Mouse (Mus musculus): ENCODE results near the gene Gm5936. TPM values are rescaled to one million over a fixed set of nuclear protein-coding genes. Genes with fewer than 3 reads are reported as not detected.

The Gm5936 gene
- polyA plus RNA-seq (2014; fragmentation: Illumina TruSeq; extraction: RNeasy Lipid Tissue Mini Kit (QIAGEN cat#74804); ENCODE audit: low read depth, low replicate concordance), result 0.20 TPM

DNA sequence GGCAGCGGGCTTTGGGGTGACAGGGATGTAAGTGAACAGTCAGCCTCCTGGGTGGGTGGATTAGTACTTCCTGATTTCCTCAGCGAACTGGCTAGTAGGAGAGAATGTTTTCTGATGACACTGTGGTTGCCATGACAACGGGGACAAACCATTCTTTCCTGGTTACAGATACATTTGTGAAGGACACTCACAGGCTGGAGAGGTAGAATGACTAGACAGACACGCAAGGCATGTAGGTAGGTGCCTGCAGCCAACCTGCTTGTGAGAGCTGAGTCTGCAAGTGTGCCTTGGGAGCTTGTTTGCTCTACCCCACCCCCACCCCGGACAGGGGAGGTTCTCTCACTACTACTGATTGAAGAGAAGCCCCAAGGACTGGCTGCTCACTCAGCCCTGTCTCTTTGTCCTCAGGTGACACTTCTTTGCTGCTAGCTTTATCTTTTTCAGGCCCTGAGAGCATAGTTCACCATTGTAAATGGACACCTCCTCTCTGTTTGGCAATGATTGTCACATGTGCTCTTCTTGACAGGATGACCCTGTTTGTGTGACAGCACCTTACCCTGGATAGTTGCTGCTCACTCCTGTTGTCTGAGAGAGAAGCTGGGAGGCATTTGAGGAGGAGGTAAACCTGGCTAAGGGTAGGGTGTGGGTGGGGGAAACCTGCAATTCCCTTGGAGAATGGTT lies at the start of gene Gm5936:
Gene Gm5936 (plus strand): TSS at position 355 of the 681 bp plus-strand sequence.

Other genes with a start within 250 kb of the Gm5936 start
- gene Olfr1325, start 244.5 kb upstream of the Gm5936 start, polyA plus RNA-seq (2014; fragmentation: Illumina TruSeq; extraction: RNeasy Lipid Tissue Mini Kit (QIAGEN cat#74804); ENCODE audit: low read depth, low replicate concordance), result not detected
- gene Gm5640, start 191.6 kb upstream of the Gm5936 start, polyA plus RNA-seq (2014; fragmentation: Illumina TruSeq; extraction: RNeasy Lipid Tissue Mini Kit (QIAGEN cat#74804); ENCODE audit: low read depth, low replicate concordance), result 0.10 TPM
- gene Gm6890, start 96.3 kb upstream of the Gm5936 start, polyA plus RNA-seq (2014; fragmentation: Illumina TruSeq; extraction: RNeasy Lipid Tissue Mini Kit (QIAGEN cat#74804); ENCODE audit: low read depth, low replicate concordance), result 4.7 TPM
- gene Gab3, start 248.3 kb downstream of the Gm5936 start, polyA plus RNA-seq (2014; fragmentation: Illumina TruSeq; extraction: RNeasy Lipid Tissue Mini Kit (QIAGEN cat#74804); ENCODE audit: low read depth, low replicate concordance), result 3.8 TPM